Mouse (Mus musculus): ENCODE measurements around the gene Apba2.

Apba2 gene

DNA sequence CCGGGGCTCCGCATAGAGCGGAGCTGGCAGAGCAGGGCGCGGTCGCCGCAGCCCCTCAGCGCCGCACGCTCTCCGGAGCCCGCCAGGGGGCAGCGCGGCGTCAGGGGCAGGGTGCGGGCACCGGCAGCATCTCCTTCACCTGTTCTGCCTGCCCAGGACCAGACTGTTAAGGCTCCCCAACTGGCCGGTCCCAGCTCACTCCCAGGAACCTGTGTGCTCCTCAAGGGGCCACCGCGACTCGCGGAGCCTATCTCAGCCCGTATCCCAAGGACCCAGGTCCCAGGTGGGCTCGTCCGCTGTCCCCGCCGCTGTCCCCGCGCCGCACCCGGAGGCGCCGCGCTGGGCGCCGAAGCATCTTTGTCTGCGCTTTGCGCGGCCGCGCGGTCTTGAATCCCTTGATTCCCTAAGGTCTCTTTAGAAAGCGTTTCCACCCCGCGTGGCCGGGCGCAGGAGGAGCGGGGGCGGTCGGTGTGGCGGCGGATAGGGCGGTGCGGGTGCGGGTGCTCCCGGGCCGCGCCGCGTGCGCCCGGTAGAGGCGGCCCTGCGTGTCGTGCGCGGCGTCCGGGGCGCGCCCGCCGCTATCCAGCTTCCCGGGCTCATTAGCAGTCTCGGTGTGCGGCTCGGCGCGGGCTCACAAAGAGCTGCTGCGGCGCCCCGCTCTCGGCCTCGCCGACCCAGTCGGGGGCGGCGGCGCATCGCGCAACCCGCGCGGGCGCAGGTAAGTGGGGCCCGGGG, at the start of gene Apba2:
TSS of gene Apba2 (plus strand) at position 171 of the 735 bp plus-strand sequence.
- DNase-seq (ENCODE audit: low read depth, low spot score) = no peak

GRCm38 (mm10) chr7:64451861-64452382, 49.6 kb upstream of the Apba2 start:
- no peak for DNase-seq (ENCODE audit: low read depth, low spot score)

- no peak for DNase-seq (ENCODE audit: low read depth, low spot score)
Measured at GRCm38 (mm10) chr7:64452471-64453222, 48.9 kb upstream of the Apba2 start.

DNA sequence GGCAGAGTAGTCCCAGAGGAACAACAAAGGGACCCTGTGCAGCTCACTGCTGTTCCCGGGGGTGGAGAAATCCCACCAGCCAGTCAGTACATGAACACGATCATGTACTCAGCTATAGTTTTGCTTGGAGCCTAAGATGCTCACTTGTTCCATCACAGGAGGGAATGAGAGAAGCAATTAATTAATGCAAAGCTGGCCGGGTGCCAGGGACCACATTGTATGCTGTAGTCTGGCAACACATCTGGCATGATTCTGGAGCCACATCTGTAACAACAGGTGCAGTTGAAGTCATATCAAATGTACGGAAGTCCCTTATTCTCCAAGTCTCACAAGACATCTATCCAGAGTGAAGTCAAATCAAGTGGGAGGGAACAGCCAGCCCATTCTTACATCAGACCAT, 45.3 kb upstream of the Apba2 start:
- DNase-seq (ENCODE audit: low read depth, low spot score) = no peak

DNA sequence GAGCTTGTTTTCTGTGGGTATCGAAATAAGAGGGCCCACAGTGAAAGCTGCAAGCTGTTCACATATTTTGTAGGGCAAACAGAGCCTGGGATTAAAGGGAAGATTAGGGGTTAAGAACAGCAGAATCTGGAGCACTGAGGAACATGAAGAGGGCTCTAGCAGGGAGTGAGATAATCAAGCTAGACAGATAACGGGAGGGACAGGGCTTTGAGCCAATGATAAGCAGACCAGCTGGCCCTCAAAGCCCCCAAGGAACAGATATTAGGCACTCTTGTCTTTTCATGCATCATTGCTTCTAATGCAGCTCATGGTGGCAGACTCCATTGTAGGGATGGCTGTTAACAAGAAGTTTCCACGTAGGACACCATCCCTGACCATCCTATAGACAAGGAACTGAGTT, 44.8 kb upstream of the Apba2 start:
- no peak for DNase-seq (ENCODE audit: low read depth, low spot score)

DNA sequence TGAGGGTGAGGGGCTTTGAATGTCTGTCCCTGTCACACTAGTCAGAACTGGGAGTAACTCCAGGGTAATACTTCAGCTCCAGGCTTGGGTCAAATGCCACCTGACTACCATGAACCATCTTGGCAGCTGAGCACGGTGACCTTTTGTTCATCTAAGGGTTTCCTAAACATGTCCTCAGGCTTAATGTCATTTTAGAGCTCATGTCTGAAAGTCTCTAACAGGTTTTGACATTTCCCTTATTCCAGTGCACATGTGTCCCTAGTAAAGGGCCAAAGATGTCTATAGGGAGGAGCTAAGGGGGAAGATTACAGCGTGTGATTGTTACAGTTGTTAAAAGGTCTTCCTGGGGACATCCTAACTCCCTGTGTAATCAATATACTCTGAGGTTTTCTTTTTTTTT, 43.7 kb upstream of the Apba2 start:
- no peak for DNase-seq (ENCODE audit: low read depth, low spot score)

GRCm38 (mm10) chr7:64497438-64497837, 4.1 kb upstream of the Apba2 start:
- no peak for DNase-seq (ENCODE audit: low read depth, low spot score)

DNA sequence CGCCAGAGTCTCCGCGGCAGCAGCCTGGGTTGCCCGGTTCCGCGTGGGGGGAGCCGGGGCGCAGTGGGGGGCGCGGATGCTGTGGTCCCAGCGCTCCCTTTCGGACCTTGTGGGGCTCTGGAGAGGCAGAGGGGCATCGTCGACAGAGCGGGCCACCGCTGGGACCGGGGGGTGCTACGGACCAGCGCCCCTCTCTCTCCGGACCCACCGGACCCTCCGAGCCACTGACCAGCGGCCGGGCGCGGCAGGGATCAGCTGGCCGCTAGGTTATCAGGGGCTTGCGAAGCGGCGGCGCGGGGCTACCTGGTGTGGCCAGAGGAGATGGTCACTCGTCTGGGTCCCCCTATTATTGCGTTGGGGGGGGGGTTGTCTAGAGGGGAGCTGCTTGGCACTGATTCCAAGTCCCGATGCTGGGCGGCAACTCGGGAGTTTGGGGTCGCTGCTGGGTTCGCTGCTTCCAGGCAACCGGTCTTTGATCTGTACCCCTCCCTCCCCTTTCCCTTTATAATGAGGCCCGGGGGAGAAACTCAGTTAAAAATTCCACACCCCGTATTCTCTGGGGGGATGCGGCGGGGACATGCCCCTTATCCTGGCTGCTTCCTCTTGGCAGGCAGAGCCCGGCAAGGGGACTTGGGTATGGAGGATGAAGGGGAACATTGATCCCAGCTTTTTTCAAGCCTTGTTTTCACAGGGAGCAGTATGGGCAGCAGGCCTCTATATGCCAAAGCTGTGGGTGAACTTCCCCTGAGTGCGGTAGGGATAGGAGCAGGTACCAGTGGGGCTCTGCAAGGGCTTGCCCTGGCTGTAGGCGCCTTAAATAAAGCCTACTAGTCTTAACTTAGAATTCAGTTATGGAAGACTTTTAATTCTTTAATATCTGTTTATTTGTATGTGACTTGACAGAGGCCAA, 1.0 kb downstream of the Apba2 start:
- DNase-seq (ENCODE audit: low read depth, low spot score) = no peak

GRCm38 (mm10) chr7:64503641-64504040, 2.1 kb downstream of the Apba2 start:
- DNase-seq (ENCODE audit: low read depth, low spot score) = no peak

- DNase-seq (ENCODE audit: low read depth, low spot score) = no peak
Measured at GRCm38 (mm10) chr7:64504691-64505231, 3.3 kb downstream of the Apba2 start.

DNA sequence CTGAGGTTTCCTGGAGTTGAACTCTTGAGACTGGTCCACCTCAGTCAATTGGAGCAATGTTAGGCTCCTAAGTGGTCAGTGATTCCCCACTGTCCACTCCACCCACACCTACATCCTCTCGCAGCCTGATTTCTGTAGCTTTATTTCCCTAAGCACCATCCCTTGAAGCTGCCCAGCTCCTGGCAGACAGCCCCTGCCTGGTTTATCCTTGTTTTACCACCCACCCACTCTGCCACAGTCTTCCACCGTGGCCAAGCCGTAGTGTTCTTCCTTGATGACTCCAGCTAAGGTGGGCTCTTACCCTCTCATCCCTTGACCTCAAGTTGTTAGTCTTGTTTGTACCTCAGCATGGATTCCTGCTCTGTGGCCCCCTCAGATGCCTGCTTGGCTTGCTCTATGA, 4.1 kb downstream of the Apba2 start:
- no peak for DNase-seq (ENCODE audit: low read depth, low spot score)

DNA sequence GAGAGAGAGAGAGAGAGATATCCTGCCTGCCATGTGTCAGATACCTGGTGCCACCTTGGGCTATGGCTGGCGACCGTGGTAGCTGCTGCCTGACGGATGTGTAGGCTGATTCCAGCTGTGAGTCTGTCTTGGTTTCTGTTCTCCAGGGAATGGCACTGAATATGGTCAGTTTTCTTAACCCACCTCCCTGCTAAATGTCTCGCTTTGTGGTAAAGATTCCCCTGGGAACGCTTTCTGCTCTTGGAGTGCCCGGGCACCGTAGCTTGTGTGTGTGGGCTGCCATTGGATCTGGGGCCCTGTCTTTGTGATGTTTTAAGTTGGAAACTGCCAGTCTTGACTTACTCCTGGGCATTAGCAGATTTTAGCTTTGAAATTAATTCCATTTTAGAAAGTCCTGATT, 7.3 kb downstream of the Apba2 start:
- DNase-seq (ENCODE audit: low read depth, low spot score) = no peak

GRCm38 (mm10) chr7:64509911-64510310, 8.4 kb downstream of the Apba2 start:
- no peak for DNase-seq (ENCODE audit: low read depth, low spot score)

DNA sequence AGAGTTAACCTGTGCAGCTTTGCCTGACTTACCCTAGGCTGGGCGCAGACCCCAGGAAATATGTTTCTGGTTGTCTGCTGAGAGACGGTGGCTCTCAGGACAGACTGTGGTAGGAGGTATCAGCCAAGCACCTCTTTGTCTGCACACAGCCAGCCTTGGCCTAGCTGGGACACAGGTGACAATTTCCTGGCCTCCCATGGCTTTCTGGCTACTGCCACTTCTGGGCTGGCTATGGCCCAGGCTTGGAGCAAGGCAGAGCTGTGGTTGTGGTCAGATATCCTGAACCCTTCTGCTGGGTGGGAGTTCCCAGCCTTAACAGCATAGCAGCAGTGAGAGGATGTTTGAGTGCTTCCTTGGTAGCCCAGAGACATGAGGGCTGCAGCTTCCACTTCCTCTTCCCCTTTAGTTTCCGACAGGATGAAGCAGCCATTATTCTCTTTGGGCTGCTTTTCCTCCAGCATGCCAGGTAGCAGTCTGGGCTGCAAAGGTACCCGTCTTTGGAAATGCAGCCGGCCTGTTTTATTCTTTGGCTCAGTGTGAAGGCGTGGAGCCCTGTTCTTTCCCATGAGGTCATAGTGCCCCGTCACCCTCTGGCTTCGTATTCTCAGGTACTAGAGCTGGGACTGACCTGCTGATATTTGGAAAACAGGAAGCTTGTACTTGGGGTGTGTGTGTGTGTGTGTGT, 9.2 kb downstream of the Apba2 start:
- DNase-seq (ENCODE audit: low read depth, low spot score) = no peak

- DNase-seq (ENCODE audit: low read depth, low spot score) = no peak
Measured at GRCm38 (mm10) chr7:64513621-64514020, 12.1 kb downstream of the Apba2 start.

DNA sequence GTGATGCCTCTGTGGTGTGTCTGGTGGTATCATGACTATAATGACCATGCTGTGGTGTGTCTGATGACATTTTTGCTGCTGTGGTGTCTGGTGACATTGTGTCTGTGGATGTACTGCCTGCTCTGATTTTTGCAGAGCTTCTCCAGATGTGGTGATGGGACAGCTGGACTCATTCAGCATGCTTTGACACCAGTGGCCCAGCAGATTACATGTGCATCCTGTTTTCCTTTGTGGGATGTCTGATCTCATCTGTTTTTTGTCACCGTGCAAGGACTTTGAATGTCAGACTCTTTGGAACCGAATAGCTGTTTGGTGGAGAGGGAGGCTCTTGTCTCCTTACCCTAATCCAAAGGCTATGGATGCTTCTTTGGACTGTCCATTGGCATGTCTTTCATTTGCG, 13.8 kb downstream of the Apba2 start:
- no peak for DNase-seq (ENCODE audit: low read depth, low spot score)

GRCm38 (mm10) chr7:64515891-64516290, 14.4 kb downstream of the Apba2 start:
- DNase-seq (ENCODE audit: low read depth, low spot score) = no peak

DNA sequence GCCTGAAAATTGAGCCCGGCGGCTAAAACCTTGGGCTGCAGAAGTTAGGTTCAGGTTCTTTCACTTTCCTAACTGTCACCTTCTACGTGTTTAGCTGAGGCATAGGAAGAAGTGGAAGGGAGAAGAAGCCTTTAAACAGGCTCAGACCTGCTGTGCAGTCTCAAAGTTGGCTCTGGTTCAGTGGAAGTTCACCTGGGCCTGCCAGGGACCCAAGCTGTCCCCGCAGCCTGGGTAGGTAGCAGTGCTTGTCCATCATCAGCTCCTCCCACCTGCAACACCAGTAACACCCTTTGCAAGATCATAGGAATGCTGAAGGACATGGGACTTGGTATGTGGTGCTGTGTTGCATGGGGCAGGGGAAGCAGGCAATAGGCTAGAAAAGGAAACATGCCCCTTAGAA, 17.6 kb downstream of the Apba2 start:
- no peak for DNase-seq (ENCODE audit: low read depth, low spot score)

GRCm38 (mm10) chr7:64519521-64519920, 18.0 kb downstream of the Apba2 start:
- no peak for DNase-seq (ENCODE audit: low read depth, low spot score)

GRCm38 (mm10) chr7:64521695-64522408, 20.3 kb downstream of the Apba2 start:
- DNase-seq (ENCODE audit: low read depth, low spot score) = no peak

- DNase-seq (ENCODE audit: low read depth, low spot score) = no peak
Measured at GRCm38 (mm10) chr7:64522409-64522730, 20.9 kb downstream of the Apba2 start.
